Mouse (Mus musculus) erythroid progenitor cell, adult 5-6 weeks (primary cell): ENCODE results near the gene Med27. TPM values are rescaled to one million over a fixed set of nuclear protein-coding genes. Genes with fewer than 3 reads are reported as not detected.

Experiments used
- ATAC-seq: replicated peaks from 2 replicates; pipeline ENCODE4 v1.8.0; 2016; ENCODE audit warnings: moderate number of reproducible peaks, mild to moderate bottlenecking, moderate TSS enrichment, inconsistent platforms; ENCODE audit not compliant: poor library complexity, low FRiP score, severe bottlenecking
- total RNA-seq, 2 experiments: library from RNA; stranded (forward) in 1 of 2; stranded (reverse) in 1 of 2; fragments of 150-400 nt in 1 of 2; fragments of 186-747, 209-891 nt in 1 of 2; gene quantifications; 2 replicates each; pipeline versions ENCODE4 v1.2.3 to v1.2.4; 2015 to 2017; ENCODE audit warnings: low replicate concordance in 2 of 2

The Med27 gene
- total RNA-seq, 2 experiments from 2014 or later = 20.0 to 23.1 TPM

GRCm38 (mm10) chr2:29461841-29462240 lies 115.2 kb downstream of the Med27 start:
- no peak for ATAC-seq

GRCm38 (mm10) chr2:29463039-29463585 lies 116.5 kb downstream of the Med27 start:
- no peak for ATAC-seq

GRCm38 (mm10) chr2:29464851-29465648 lies 118.4 kb downstream of the Med27 start:
- ATAC-seq = no peak

GRCm38 (mm10) chr2:29465649-29466137 lies 119.1 kb downstream of the Med27 start:
- ATAC-seq = no peak

GRCm38 (mm10) chr2:29466396-29466795 lies 119.8 kb downstream of the Med27 start:
- ATAC-seq = no peak

GRCm38 (mm10) chr2:29468517-29468936 lies 121.9 kb downstream of the Med27 start:
- ATAC-seq = no peak

GRCm38 (mm10) chr2:29472952-29473437 lies 126.4 kb downstream of the Med27 start:
- ATAC-seq = no peak

- no peak for ATAC-seq
Measured at GRCm38 (mm10) chr2:29473907-29474306, 127.3 kb downstream of the Med27 start.

GRCm38 (mm10) chr2:29476702-29477101 lies 130.1 kb downstream of the Med27 start:
- ATAC-seq = no peak

GRCm38 (mm10) chr2:29481856-29482255 lies 135.2 kb downstream of the Med27 start:
- 0 out of 2 replicates have a peak, but pooled peaks have one; percentile 42 for ATAC-seq

- no peak for ATAC-seq
Measured at GRCm38 (mm10) chr2:29482979-29483718, 136.5 kb downstream of the Med27 start.

GRCm38 (mm10) chr2:29485519-29485918 lies 138.9 kb downstream of the Med27 start:
- no peak for ATAC-seq

- ATAC-seq = no peak
Measured at GRCm38 (mm10) chr2:29486491-29486890, 139.9 kb downstream of the Med27 start.

GRCm38 (mm10) chr2:29487652-29488051 lies 141.0 kb downstream of the Med27 start:
- no peak for ATAC-seq

- no peak for ATAC-seq
Measured at GRCm38 (mm10) chr2:29488379-29489236, 142.0 kb downstream of the Med27 start.

- ATAC-seq = no peak
Measured at GRCm38 (mm10) chr2:29491656-29492055, 145.0 kb downstream of the Med27 start.

GRCm38 (mm10) chr2:29493396-29494031 lies 146.9 kb downstream of the Med27 start:
- ATAC-seq = no peak

GRCm38 (mm10) chr2:29495271-29495670 lies 148.7 kb downstream of the Med27 start:
- ATAC-seq = no peak
